9 mouse cellular contexts compared by ENCODE assay signal in the genomic region with DNA sequence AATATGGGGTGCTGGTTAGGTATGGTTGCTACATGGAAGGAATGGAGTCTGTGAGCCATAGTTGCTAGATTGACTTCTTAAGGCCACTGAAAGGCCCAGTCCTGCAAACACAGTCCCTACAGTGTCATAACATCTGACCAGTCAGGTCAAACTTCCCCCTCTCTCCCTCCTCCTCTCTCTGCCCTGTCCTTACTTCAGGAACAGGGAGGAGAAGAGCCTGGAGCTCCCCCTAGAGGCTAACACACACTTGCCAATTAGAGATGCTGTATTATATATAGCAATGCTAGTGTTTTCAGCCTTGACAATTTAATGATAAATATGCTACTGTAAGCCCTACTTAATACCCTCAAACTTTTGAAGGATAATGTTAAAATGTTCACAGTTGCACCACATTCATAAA.
A peak's percentile ranks its signal among the peaks of the same experiment; 100 is the strongest.
DNase-seq lines count a peak whose midpoint lies in the region; ATAC-seq and TF ChIP-seq lines count a peak whose summit lies in the region.
"Had no signal": no experiment of that assay in that cellular context is flagged by ENCODE, and none has a peak within 500 bp of the region (broad histone marks: within the 10 kb centered on the region; RNA-seq: fewer than 3 reads in every experiment).

No protein-coding gene starts in this region.

- H3K4me1 ChIP-seq in forebrain, embryonic 16.5 days (replicated peaks; ENCODE audit: control insufficient read depth, insufficient read depth, low read length): peaks cover 2% of the 10 kb centered on the region
- H3K4me1 ChIP-seq in lung, adult 2 months (ENCODE audit: control insufficient read depth, insufficient read depth, low read length): peaks cover 7% of the 10 kb centered on the region

- no peak overlapping the region for H3K27ac ChIP-seq in forebrain, embryonic 16.5 days (ENCODE audit: low read length)
- H3K27ac ChIP-seq: limb, embryonic 15.5 days had no signal

- H3K27me3 ChIP-seq in forebrain, embryonic 16.5 days (replicated peaks; ENCODE audit: control insufficient read depth, insufficient read depth, low read length): no peaks in the 10 kb centered on the region
- H3K27me3 ChIP-seq: limb, embryonic 15.5 days had no signal

- ATAC-seq in cerebellum, adult (ENCODE audit: insufficient number of reproducible peaks, low FRiP score, low TSS enrichment): peak; percentile 83
- ATAC-seq in forebrain, embryonic 16.5 days: peak; percentile 89
- peak; percentile 72; the same call in 1 of the 2 replicates for ATAC-seq in neutrophil, adult 5-6 weeks (ENCODE audit: extremely low read depth, insufficient number of reproducible peaks, low FRiP score, poor library complexity, severe bottlenecking)

- no peak overlapping the region for H3K9ac ChIP-seq in forebrain, embryonic 16.5 days (replicated peaks; ENCODE audit: low read depth, low read length)
- H3K9ac ChIP-seq: limb, embryonic 15.5 days had no signal

- peak; percentile 59 for DNase-seq in MEL-GATA-1-ER (ENCODE audit: extremely low read depth, low read depth)
- DNase-seq in heart, postnatal 36 days: peak; percentile 58 to 64
- peak; percentile 31 for DNase-seq in large intestine, adult 2 months (ENCODE audit: low read depth, low spot score)
- DNase-seq in lung, adult 2 months: peak; percentile 41
- DNase-seq in testis, postnatal 14 days (ENCODE audit: low spot score): peak; percentile 5

- TF ChIP-seq POLR2A in lung, adult 2 months (IDR thresholded peaks at IDR 0.05; ENCODE audit: borderline replicate concordance, extremely low read depth, low read depth, low read length): no peak

- no peaks in the 10 kb centered on the region for H3K9me3 ChIP-seq in forebrain, embryonic 16.5 days (ENCODE audit: control insufficient read depth, low read length)
- H3K9me3 ChIP-seq: limb, embryonic 15.5 days had no signal

- H3K4me3 ChIP-seq in forebrain, embryonic 16.5 days (replicated peaks; ENCODE audit: low read length): no peak overlapping the region
- no peak overlapping the region for H3K4me3 ChIP-seq in lung, adult 2 months (replicated peaks; ENCODE audit: extremely low read depth, low read depth, low read length)
- H3K4me3 ChIP-seq: limb, embryonic 15.5 days had no signal

- peak; percentile 69 for TF ChIP-seq CTCF in lung, adult 2 months (IDR thresholded peaks at IDR 0.05; ENCODE audit: insufficient read depth, low read length)

- H3K36me3 ChIP-seq in forebrain, embryonic 16.5 days (ENCODE audit: control insufficient read depth, insufficient read depth): no peaks in the 10 kb centered on the region
- H3K36me3 ChIP-seq: limb, embryonic 15.5 days had no signal

- intact Hi-C loops in heart, postnatal 36 days (cut with DNase I): loop anchor here (2.0 to 10.0 kb wide), 4 partner anchors 218 to 938 kb away; no protein-coding TSS in a partner anchor

- H3K4me2 ChIP-seq in forebrain, embryonic 16.5 days (ENCODE audit: low read length): no peak overlapping the region
- H3K4me2 ChIP-seq: limb, embryonic 15.5 days had no signal

Comparison
In these comparisons a context has a peak if more than half of its experiments do, and no peak if none do; other contexts are left out.
1. DNase-seq: peak in every context shown above with its lines; median percentile 61 in heart, postnatal 36 days; 59 in MEL-GATA-1-ER; 41 in lung, adult 2 months; 31 in large intestine, adult 2 months; 5 in testis, postnatal 14 days.